Mouse (Mus musculus): ENCODE data around the gene Trp63. TPM values are rescaled to one million over a fixed set of nuclear protein-coding genes. Genes with fewer than 3 reads are reported as not detected.

The Trp63 gene
- total and polyA plus RNA-seq, 3 experiments: not detected

DNA sequence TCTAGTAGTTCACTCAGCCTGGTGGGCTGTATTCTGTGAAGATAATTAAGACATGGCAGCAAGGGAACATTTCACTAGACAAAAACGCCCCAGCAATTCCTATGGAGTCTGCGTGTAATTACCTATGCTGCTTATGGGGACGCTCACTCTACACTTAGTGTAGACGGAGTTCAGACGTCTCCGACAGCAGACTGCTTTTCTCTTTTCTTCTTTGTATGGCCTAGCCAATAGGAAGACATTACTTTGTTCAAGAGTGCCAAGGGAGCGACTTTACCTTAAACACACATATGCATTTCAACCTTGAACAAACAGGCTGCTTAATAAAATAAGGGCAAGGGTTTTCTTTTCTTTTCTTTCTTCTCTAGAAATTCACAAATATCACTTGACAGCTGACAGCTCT, 91.0 kb downstream of the Trp63 start:
- Histone ChIP-seq H3K9me3 (replicated peaks; ENCODE audit: insufficient read depth, low read length) (no peaks in the 10 kb centered on the region), H3K27ac (ENCODE audit: control insufficient read depth, low read depth, low read length) (no peak overlapping the region), H3K79me2 (ENCODE audit: control insufficient read depth, insufficient read depth, low read length, poor library complexity) (no peaks in the 10 kb centered on the region), H3K36me3 (ENCODE audit: control insufficient read depth in 1 of 2, insufficient read depth in 2 of 2, low read length in 2 of 2) (no peaks in the 10 kb centered on the region), H3K4me1 (ENCODE audit: control insufficient read depth in 1 of 2, insufficient read depth in 2 of 2, low read length in 2 of 2) (no peaks in the 10 kb centered on the region), H3K27me3 (ENCODE audit: control insufficient read depth in 1 of 2, insufficient read depth in 2 of 2, low read length in 2 of 2) (no peaks in the 10 kb centered on the region), H3K4me3 (ENCODE audit: control insufficient read depth in 1 of 2, insufficient read depth in 1 of 2, low read depth in 2 of 2, low read length in 2 of 2) (no peak overlapping the region), H3K9ac (ENCODE audit: control insufficient read depth, low read depth, low read length, poor library complexity, severe bottlenecking) (no peak overlapping the region)
- DNase-seq (ENCODE audit: low read depth, low spot score): no peak
- TF ChIP-seq ZNF384 (IDR thresholded peaks at IDR 0.05; ENCODE audit: low read depth, low read length) (no peak), UBTF (IDR thresholded peaks at IDR 0.05; ENCODE audit: borderline replicate concordance, insufficient read depth, low read depth, low read length) (no peak), MYB (IDR thresholded peaks at IDR 0.05; ENCODE audit: low read depth, low read length) (no peak), POLR2AphosphoS5 (IDR thresholded peaks at IDR 0.05; ENCODE audit: borderline replicate concordance, low read depth, low read length) (no peak), E2F4 (IDR thresholded peaks at IDR 0.05; ENCODE audit: borderline replicate concordance, low read depth, low read length) (no peak), MYC (IDR thresholded peaks at IDR 0.05; ENCODE audit: low read depth, low read length) (no peak), CTCF (IDR thresholded peaks at IDR 0.05 in 2 of 3, conservative IDR thresholded peaks at IDR 0.05 in 1 of 3; ENCODE audit: control insufficient read depth in 1 of 3, insufficient read depth in 1 of 3, low read depth in 2 of 3, low read length in 3 of 3, poor library complexity in 1 of 3, severe bottlenecking in 1 of 3) (no peak), JUND (IDR thresholded peaks at IDR 0.05; ENCODE audit: low read depth, low read length) (no peak), MXI1 (IDR thresholded peaks at IDR 0.05; ENCODE audit: low read depth, low read length) (no peak), RCOR1 (IDR thresholded peaks at IDR 0.05; ENCODE audit: low read depth, low read length) (no peak), MEF2A (IDR thresholded peaks at IDR 0.05; ENCODE audit: extremely low read depth, insufficient replicate concordance, low read depth, low read length, poor library complexity, severe bottlenecking) (no peak), ZMIZ1 (IDR thresholded peaks at IDR 0.05; ENCODE audit: low read depth, low read length) (no peak)

DNA sequence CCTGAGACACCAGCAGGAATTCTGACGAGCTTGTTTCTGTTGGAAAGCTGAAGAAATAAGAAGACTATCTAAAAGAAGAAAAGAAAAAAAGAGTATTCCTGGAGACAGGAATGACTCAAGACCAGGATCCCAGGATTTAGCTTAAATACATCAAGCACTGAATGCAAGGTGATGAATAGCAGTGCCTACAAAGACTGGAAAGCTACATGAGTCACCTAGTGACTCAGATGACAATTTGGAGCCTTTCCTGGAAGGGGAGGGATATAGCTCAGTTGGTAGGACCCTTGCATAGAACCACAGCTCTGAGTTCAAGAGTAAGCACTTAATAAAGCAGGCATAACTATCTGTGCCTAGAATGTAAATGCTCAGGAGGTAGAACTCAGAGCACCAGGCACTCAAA, 93.9 kb downstream of the Trp63 start:
- Histone ChIP-seq H3K27me3 (ENCODE audit: control insufficient read depth in 1 of 2, insufficient read depth in 2 of 2, low read length in 2 of 2) (no peaks in the 10 kb centered on the region), H3K36me3 (ENCODE audit: control insufficient read depth in 1 of 2, insufficient read depth in 2 of 2, low read length in 2 of 2) (no peaks in the 10 kb centered on the region), H3K27ac (ENCODE audit: control insufficient read depth, low read depth, low read length) (no peak overlapping the region), H3K79me2 (ENCODE audit: control insufficient read depth, insufficient read depth, low read length, poor library complexity) (no peaks in the 10 kb centered on the region), H3K9me3 (replicated peaks; ENCODE audit: insufficient read depth, low read length) (no peaks in the 10 kb centered on the region), H3K4me3 (ENCODE audit: control insufficient read depth in 1 of 2, insufficient read depth in 1 of 2, low read depth in 2 of 2, low read length in 2 of 2) (no peak overlapping the region), H3K9ac (ENCODE audit: control insufficient read depth, low read depth, low read length, poor library complexity, severe bottlenecking) (no peak overlapping the region), H3K4me1 (ENCODE audit: control insufficient read depth in 1 of 2, insufficient read depth in 2 of 2, low read length in 2 of 2) (no peaks in the 10 kb centered on the region)
- DNase-seq (ENCODE audit: low read depth, low spot score): no peak
- no peak for TF ChIP-seq RCOR1 (IDR thresholded peaks at IDR 0.05; ENCODE audit: low read depth, low read length)
- no peak for TF ChIP-seq CTCF (IDR thresholded peaks at IDR 0.05 in 2 of 3, conservative IDR thresholded peaks at IDR 0.05 in 1 of 3; ENCODE audit: control insufficient read depth in 1 of 3, insufficient read depth in 1 of 3, low read depth in 2 of 3, low read length in 3 of 3, poor library complexity in 1 of 3, severe bottlenecking in 1 of 3)
- TF ChIP-seq SMC3 (IDR thresholded peaks at IDR 0.05; ENCODE audit: low read depth, low read length): no peak
- no peak for TF ChIP-seq JUND (IDR thresholded peaks at IDR 0.05; ENCODE audit: low read depth, low read length)
- TF ChIP-seq GATA1 (IDR thresholded peaks at IDR 0.05; ENCODE audit: low read depth, low read length): no peak
- no peak for TF ChIP-seq ETS1 (IDR thresholded peaks at IDR 0.05; ENCODE audit: low read depth, low read length)
